Mouse (Mus musculus): Measurements from ENCODE around the gene Zbed6.
"Not testable (repeated sequence)": the region's sequence is repeated elsewhere in the genome, so short reads cannot be mapped to it uniquely, and the experiment has no call there.

Gene Zbed6

GRCm38 (mm10) chr1:133660466-133661202, at the start of gene Zbed6:
TSS of gene Zbed6 (minus strand) at chr1:133660885.
- DNase-seq (ENCODE audit: low spot score in 2 of 2) = peak; percentile 57 to 70

GRCm38 (mm10) chr1:133709292-133709691, 48.6 kb upstream of the Zbed6 start:
- no peak for DNase-seq (ENCODE audit: low spot score in 2 of 2)

- DNase-seq (ENCODE audit: low spot score in 2 of 2) = peak in 1 of 2 experiments; percentile 52
Observed at GRCm38 (mm10) chr1:133701824-133702223, 41.1 kb upstream of the Zbed6 start.

GRCm38 (mm10) chr1:133697935-133698620, 37.4 kb upstream of the Zbed6 start:
- DNase-seq (ENCODE audit: low spot score in 2 of 2) = no peak

- DNase-seq (ENCODE audit: low spot score in 2 of 2) = no peak
Observed at GRCm38 (mm10) chr1:133695901-133696300, 35.2 kb upstream of the Zbed6 start.

GRCm38 (mm10) chr1:133694876-133695275, 34.2 kb upstream of the Zbed6 start:
- DNase-seq (ENCODE audit: low spot score in 2 of 2) = peak in 1 of 2 experiments; percentile 66

GRCm38 (mm10) chr1:133694301-133694700, 33.6 kb upstream of the Zbed6 start:
- no peak for DNase-seq (ENCODE audit: low spot score in 2 of 2)

- no peak for DNase-seq (ENCODE audit: low spot score in 2 of 2)
Observed at GRCm38 (mm10) chr1:133693536-133694114, 32.9 kb upstream of the Zbed6 start.

- DNase-seq (ENCODE audit: low spot score in 2 of 2) = no peak
Observed at GRCm38 (mm10) chr1:133692195-133692594, 31.5 kb upstream of the Zbed6 start.

GRCm38 (mm10) chr1:133691046-133691445, 30.4 kb upstream of the Zbed6 start:
- DNase-seq (ENCODE audit: low spot score in 2 of 2) = no peak

- DNase-seq (ENCODE audit: low spot score in 2 of 2) = peak; percentile 29 to 62
Observed at GRCm38 (mm10) chr1:133689897-133690296, 29.2 kb upstream of the Zbed6 start, which contains the start of gene Lax1. TSS of gene Lax1 (minus strand) at chr1:133690108.

GRCm38 (mm10) chr1:133688301-133688700, 27.6 kb upstream of the Zbed6 start:
- DNase-seq (ENCODE audit: low spot score in 2 of 2) = no peak

GRCm38 (mm10) chr1:133685749-133686519, 25.2 kb upstream of the Zbed6 start:
- DNase-seq (ENCODE audit: low spot score in 2 of 2) = no peak

- DNase-seq (ENCODE audit: low spot score in 2 of 2) = no peak
Observed at GRCm38 (mm10) chr1:133671801-133672200, 11.1 kb upstream of the Zbed6 start.

GRCm38 (mm10) chr1:133671266-133671665, 10.6 kb upstream of the Zbed6 start:
- no peak for DNase-seq (ENCODE audit: low spot score in 2 of 2)

GRCm38 (mm10) chr1:133670776-133671175, 10.1 kb upstream of the Zbed6 start:
- no peak for DNase-seq (ENCODE audit: low spot score in 2 of 2)

- no peak for DNase-seq (ENCODE audit: low spot score in 2 of 2)
Observed at GRCm38 (mm10) chr1:133670190-133670589, 9.5 kb upstream of the Zbed6 start.

GRCm38 (mm10) chr1:133668618-133669017, 7.9 kb upstream of the Zbed6 start:
- DNase-seq (ENCODE audit: low spot score in 2 of 2) = no peak

- no peak for DNase-seq (ENCODE audit: low spot score in 2 of 2)
Observed at GRCm38 (mm10) chr1:133667721-133668120, 7.0 kb upstream of the Zbed6 start.

GRCm38 (mm10) chr1:133665713-133666112, 5.0 kb upstream of the Zbed6 start:
- DNase-seq (ENCODE audit: low spot score in 2 of 2) = not testable (repeated sequence)

GRCm38 (mm10) chr1:133664203-133664970, 3.7 kb upstream of the Zbed6 start:
- no peak for DNase-seq (ENCODE audit: low spot score in 2 of 2)

Data from spleen, postnatal 10 days (tissue).